ENCODE assay signal across 8 mouse cellular contexts in the genomic region with DNA sequence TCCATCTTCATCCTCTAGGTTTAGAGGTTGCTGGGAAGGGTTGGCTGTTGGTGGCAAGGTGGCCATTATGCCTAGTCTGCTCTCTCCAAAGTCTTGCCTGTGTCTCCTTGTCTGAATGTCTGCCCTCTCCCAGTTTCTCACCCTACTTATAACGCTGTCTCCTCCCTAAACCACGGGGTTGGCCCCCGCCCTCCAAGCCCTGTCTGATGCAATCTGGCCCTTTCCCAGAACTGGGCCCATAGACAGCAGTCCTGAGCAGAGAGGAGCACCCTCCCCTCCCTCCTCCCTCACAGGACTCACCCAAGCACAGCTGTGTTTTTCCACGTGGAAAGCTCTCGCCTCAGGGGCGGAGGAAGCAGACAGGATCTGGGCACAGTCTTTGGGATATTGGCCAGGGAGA. TPM values are rescaled to one million over a fixed set of nuclear protein-coding genes. Genes with fewer than 3 reads are reported as not detected.
DNase-seq lines count a peak whose midpoint lies in the region; ATAC-seq and TF ChIP-seq lines count a peak whose summit lies in the region.

No protein-coding gene starts in this region.

- 61% methylated on average over 6 of the region's 6 CpGs for WGBS in forebrain, embryonic 14.5 days
- WGBS in forebrain, embryonic 10.5 days = 66% methylated on average over 6 of the region's 6 CpGs
- 32% methylated on average over 6 of the region's 6 CpGs for WGBS in kidney, embryonic 16.5 days
- WGBS in liver, embryonic 13.5 days (ENCODE audit: insufficient replicate concordance) = 17% methylated on average over 6 of the region's 6 CpGs

- no peaks in the 10 kb centered on the region for H3K9me3 ChIP-seq in forebrain, embryonic 14.5 days (replicated peaks; ENCODE audit: control insufficient read depth, low read length)
- H3K9me3 ChIP-seq in forebrain, embryonic 10.5 days = no peaks in the 10 kb centered on the region
- H3K9me3 ChIP-seq in kidney, embryonic 16.5 days (ENCODE audit: low read length) = no peaks in the 10 kb centered on the region
- no peaks in the 10 kb centered on the region for H3K9me3 ChIP-seq in liver, embryonic 13.5 days (replicated peaks)

- no peak for TF ChIP-seq POLR2A in bone marrow macrophage, adult 2 months (IDR thresholded peaks at IDR 0.05; ENCODE audit: borderline replicate concordance, low read depth, low read length)

- no peak overlapping the region for H3K4me3 ChIP-seq in forebrain, embryonic 14.5 days (ENCODE audit: low read depth, low read length)
- H3K4me3 ChIP-seq in forebrain, embryonic 10.5 days = no peak overlapping the region
- H3K4me3 ChIP-seq in bone marrow macrophage, adult 2 months (ENCODE audit: insufficient read depth, low read length) = peak overlapping the region; percentile 42
- H3K4me3 ChIP-seq in kidney, embryonic 16.5 days (ENCODE audit: low read length) = no peak overlapping the region
- H3K4me3 ChIP-seq in liver, embryonic 13.5 days (replicated peaks) = no peak overlapping the region; the same call in 1 of the 2 replicates

- peak; percentile 10 for DNase-seq in forebrain, embryonic 14.5 days (ENCODE audit: low spot score)
- DNase-seq in forebrain, embryonic 10.5 days (ENCODE audit: extremely low spot score, low spot score) = no peak
- DNase-seq in heart, adult 18-20 months = peak; percentile 89 to 95
- DNase-seq in liver, embryonic 13.5 days = peak; percentile 47
- DNase-seq in ovary, postnatal 36 days (ENCODE audit: low spot score) = peak; percentile 76
- DNase-seq in thymus, postnatal 0 days (ENCODE audit: low spot score) = no peak

- no peaks in the 10 kb centered on the region for H3K4me1 ChIP-seq in forebrain, embryonic 14.5 days (ENCODE audit: control insufficient read depth, insufficient read depth, low read length)
- peaks cover 7% of the 10 kb centered on the region for H3K4me1 ChIP-seq in forebrain, embryonic 10.5 days
- H3K4me1 ChIP-seq in bone marrow macrophage, adult 2 months (ENCODE audit: control insufficient read depth, insufficient read depth, low read length) = peaks cover 77% of the 10 kb centered on the region
- H3K4me1 ChIP-seq in kidney, embryonic 16.5 days (ENCODE audit: insufficient read depth, low read length) = peaks cover 9% of the 10 kb centered on the region; the same call in 1 of the 2 replicates
- peaks cover 59% of the 10 kb centered on the region for H3K4me1 ChIP-seq in liver, embryonic 13.5 days (replicated peaks)

- no peak for TF ChIP-seq CTCF in bone marrow macrophage, adult 2 months (IDR thresholded peaks at IDR 0.05; ENCODE audit: low read depth, low read length)

- H3K4me2 ChIP-seq in forebrain, embryonic 14.5 days (ENCODE audit: low read length) = no peak overlapping the region
- no peak overlapping the region for H3K4me2 ChIP-seq in kidney, embryonic 16.5 days (replicated peaks; ENCODE audit: low read depth, low read length)
- peak overlapping the region; percentile 37 for H3K4me2 ChIP-seq in liver, embryonic 13.5 days

- ATAC-seq in forebrain, embryonic 14.5 days = no peak
- peak; percentile 84 for ATAC-seq in kidney, embryonic 16.5 days (ENCODE audit: low FRiP score, low TSS enrichment)
- peak; percentile 82 for ATAC-seq in liver, embryonic 13.5 days (ENCODE audit: low read depth)

- H3K9ac ChIP-seq in forebrain, embryonic 14.5 days (ENCODE audit: low read length) = no peak overlapping the region
- H3K9ac ChIP-seq in kidney, embryonic 16.5 days (replicated peaks; ENCODE audit: low read length) = no peak overlapping the region
- H3K9ac ChIP-seq in liver, embryonic 13.5 days = peak overlapping the region; percentile 44

- no peaks in the 10 kb centered on the region for H3K27me3 ChIP-seq in forebrain, embryonic 14.5 days (replicated peaks; ENCODE audit: control insufficient read depth, insufficient read depth, low read length)
- H3K27me3 ChIP-seq in forebrain, embryonic 10.5 days (ENCODE audit: poor library complexity, severe bottlenecking) = no peaks in the 10 kb centered on the region
- H3K27me3 ChIP-seq in kidney, embryonic 16.5 days (ENCODE audit: insufficient read depth, low read length) = no peaks in the 10 kb centered on the region
- H3K27me3 ChIP-seq in liver, embryonic 13.5 days = no peaks in the 10 kb centered on the region

- no peak overlapping the region for H3K27ac ChIP-seq in forebrain, embryonic 14.5 days (ENCODE audit: low read depth, low read length)
- no peak overlapping the region for H3K27ac ChIP-seq in forebrain, embryonic 10.5 days
- H3K27ac ChIP-seq in bone marrow macrophage, adult 2 months (ENCODE audit: insufficient read depth, low read depth, low read length) = peak overlapping the region; percentile 89
- H3K27ac ChIP-seq in kidney, embryonic 16.5 days (ENCODE audit: low read length) = no peak overlapping the region
- H3K27ac ChIP-seq in liver, embryonic 13.5 days = no peak overlapping the region

- no peaks in the 10 kb centered on the region for H3K36me3 ChIP-seq in forebrain, embryonic 14.5 days (ENCODE audit: control insufficient read depth, insufficient read depth, low read length)
- H3K36me3 ChIP-seq in forebrain, embryonic 10.5 days (replicated peaks) = no peaks in the 10 kb centered on the region
- H3K36me3 ChIP-seq in kidney, embryonic 16.5 days (ENCODE audit: insufficient read depth, low read length) = no peaks in the 10 kb centered on the region
- H3K36me3 ChIP-seq in liver, embryonic 13.5 days = no peaks in the 10 kb centered on the region

RNA-seq across cellular contexts. Expression of a gene that starts 5.3 kb away (rescaled TPM):
- 7.0 and 8.5 TPM in 2 replicates for polyA plus RNA-seq in forebrain, embryonic 14.5 days (2014; fragmentation: Nextera tagmentation; extraction: Ambion mirVana)
- polyA plus RNA-seq in forebrain, embryonic 10.5 days (2016; fragmentation: Nextera tagmentation; extraction: Ambion mirVana) = 1.3 and 2.0 TPM in 2 replicates
- 34.9 and 41.2 TPM in 2 replicates for polyA plus RNA-seq in bone marrow macrophage, adult 2 months (2012; ENCODE audit: insufficient read depth, insufficient read length, missing spikeins)
- 1 to 10 TPM; 6.1 to 8.0 TPM for total RNA-seq in heart, adult 18-20 months (2021)
- 6.8 and 9.5 TPM in 2 replicates for polyA plus RNA-seq in kidney, embryonic 16.5 days (2015; fragmentation: Nextera tagmentation; extraction: Ambion mirVana)
- 1.7 and 2.0 TPM in 2 replicates for polyA plus RNA-seq in liver, embryonic 13.5 days (2015; fragmentation: Nextera tagmentation; extraction: Ambion mirVana)
- 15.1 and 16.4 TPM in 2 replicates for polyA plus RNA-seq in thymus, postnatal 0 days (2015; fragmentation: Nextera tagmentation; extraction: Ambion mirVana)

RNA-seq across cellular contexts. Expression of a gene that starts 23.7 kb away (rescaled TPM):
- polyA plus RNA-seq in forebrain, embryonic 14.5 days (2014; fragmentation: Nextera tagmentation; extraction: Ambion mirVana) = 61.3 and 66.1 TPM in 2 replicates
- polyA plus RNA-seq in forebrain, embryonic 10.5 days (2016; fragmentation: Nextera tagmentation; extraction: Ambion mirVana) = 61.1 and 64.5 TPM in 2 replicates
- 28.6 and 31.7 TPM in 2 replicates for polyA plus RNA-seq in bone marrow macrophage, adult 2 months (2012; ENCODE audit: insufficient read depth, insufficient read length, missing spikeins)
- 10 to 100 TPM; 24.8 to 26.5 TPM for total RNA-seq in heart, adult 18-20 months (2021)
- polyA plus RNA-seq in kidney, embryonic 16.5 days (2015; fragmentation: Nextera tagmentation; extraction: Ambion mirVana) = 50.7 and 57.2 TPM in 2 replicates
- 34.7 and 36.8 TPM in 2 replicates for polyA plus RNA-seq in liver, embryonic 13.5 days (2015; fragmentation: Nextera tagmentation; extraction: Ambion mirVana)
- 62.2 and 72.9 TPM in 2 replicates for polyA plus RNA-seq in thymus, postnatal 0 days (2015; fragmentation: Nextera tagmentation; extraction: Ambion mirVana)

RNA-seq across cellular contexts. Expression of a gene that starts 30.6 kb away (rescaled TPM):
- polyA plus RNA-seq in forebrain, embryonic 14.5 days (2014; fragmentation: Nextera tagmentation; extraction: Ambion mirVana) = not detected in 2 replicates
- polyA plus RNA-seq in forebrain, embryonic 10.5 days (2016; fragmentation: Nextera tagmentation; extraction: Ambion mirVana) = not detected in 2 replicates
- polyA plus RNA-seq in bone marrow macrophage, adult 2 months (2012; ENCODE audit: insufficient read depth, insufficient read length, missing spikeins) = 2.9 and 3.3 TPM in 2 replicates
- total RNA-seq in heart, adult 18-20 months (2021) = not detected
- not detected in 2 replicates for polyA plus RNA-seq in kidney, embryonic 16.5 days (2015; fragmentation: Nextera tagmentation; extraction: Ambion mirVana)
- not detected in 2 replicates for polyA plus RNA-seq in liver, embryonic 13.5 days (2015; fragmentation: Nextera tagmentation; extraction: Ambion mirVana)
- 0.54 and 0.85 TPM in 2 replicates for polyA plus RNA-seq in thymus, postnatal 0 days (2015; fragmentation: Nextera tagmentation; extraction: Ambion mirVana)

RNA-seq across cellular contexts. Expression of a gene that starts 39.8 kb away (rescaled TPM):
- polyA plus RNA-seq in forebrain, embryonic 14.5 days (2014; fragmentation: Nextera tagmentation; extraction: Ambion mirVana) = 24.0 and 28.0 TPM in 2 replicates
- 20.7 and 25.8 TPM in 2 replicates for polyA plus RNA-seq in forebrain, embryonic 10.5 days (2016; fragmentation: Nextera tagmentation; extraction: Ambion mirVana)
- 219 and 238 TPM in 2 replicates for polyA plus RNA-seq in bone marrow macrophage, adult 2 months (2012; ENCODE audit: insufficient read depth, insufficient read length, missing spikeins)
- total RNA-seq in heart, adult 18-20 months (2021) = 10 to 100 TPM in 1 of 2 experiments, 1 to 10 TPM in 1; 9.0 to 17.9 TPM
- 39.3 and 41.3 TPM in 2 replicates for polyA plus RNA-seq in kidney, embryonic 16.5 days (2015; fragmentation: Nextera tagmentation; extraction: Ambion mirVana)
- polyA plus RNA-seq in liver, embryonic 13.5 days (2015; fragmentation: Nextera tagmentation; extraction: Ambion mirVana) = 11.5 and 12.4 TPM in 2 replicates
- 28.2 and 30.2 TPM in 2 replicates for polyA plus RNA-seq in thymus, postnatal 0 days (2015; fragmentation: Nextera tagmentation; extraction: Ambion mirVana)

RNA-seq across cellular contexts. Expression of a gene that starts 40.6 kb away (rescaled TPM):
- polyA plus RNA-seq in forebrain, embryonic 14.5 days (2014; fragmentation: Nextera tagmentation; extraction: Ambion mirVana) = 0.21 and 0.44 TPM in 2 replicates
- polyA plus RNA-seq in forebrain, embryonic 10.5 days (2016; fragmentation: Nextera tagmentation; extraction: Ambion mirVana) = 0.67 and 0.79 TPM in 2 replicates
- polyA plus RNA-seq in bone marrow macrophage, adult 2 months (2012; ENCODE audit: insufficient read depth, insufficient read length, missing spikeins) = 83.3 and 84.3 TPM in 2 replicates
- under 1 TPM; 0.23 to 0.79 TPM for total RNA-seq in heart, adult 18-20 months (2021)
- polyA plus RNA-seq in kidney, embryonic 16.5 days (2015; fragmentation: Nextera tagmentation; extraction: Ambion mirVana) = 0.96 and 1.1 TPM in 2 replicates
- 0.61 and 0.71 TPM in 2 replicates for polyA plus RNA-seq in liver, embryonic 13.5 days (2015; fragmentation: Nextera tagmentation; extraction: Ambion mirVana)
- polyA plus RNA-seq in thymus, postnatal 0 days (2015; fragmentation: Nextera tagmentation; extraction: Ambion mirVana) = 1.2 TPM in 2 replicates

Comparison
In these comparisons a context has a peak if more than half of its experiments do, and no peak if none do; other contexts are left out.
1. DNase-seq: peak in forebrain, embryonic 14.5 days (single experiment), heart, adult 18-20 months (2 of 2), liver, embryonic 13.5 days (single experiment) and ovary, postnatal 36 days (single experiment); none in forebrain, embryonic 10.5 days (single experiment) and thymus, postnatal 0 days (single experiment).